Mouse (Mus musculus): ENCODE measurements around the gene Negr1. TPM values are rescaled to one million over a fixed set of nuclear protein-coding genes. Genes with fewer than 3 reads are reported as not detected.

Gene Negr1
- 8.1 TPM for polyA plus RNA-seq (2014; fragmentation: Illumina TruSeq; extraction: RNeasy Lipid Tissue Mini Kit (QIAGEN cat#74804))

DNA sequence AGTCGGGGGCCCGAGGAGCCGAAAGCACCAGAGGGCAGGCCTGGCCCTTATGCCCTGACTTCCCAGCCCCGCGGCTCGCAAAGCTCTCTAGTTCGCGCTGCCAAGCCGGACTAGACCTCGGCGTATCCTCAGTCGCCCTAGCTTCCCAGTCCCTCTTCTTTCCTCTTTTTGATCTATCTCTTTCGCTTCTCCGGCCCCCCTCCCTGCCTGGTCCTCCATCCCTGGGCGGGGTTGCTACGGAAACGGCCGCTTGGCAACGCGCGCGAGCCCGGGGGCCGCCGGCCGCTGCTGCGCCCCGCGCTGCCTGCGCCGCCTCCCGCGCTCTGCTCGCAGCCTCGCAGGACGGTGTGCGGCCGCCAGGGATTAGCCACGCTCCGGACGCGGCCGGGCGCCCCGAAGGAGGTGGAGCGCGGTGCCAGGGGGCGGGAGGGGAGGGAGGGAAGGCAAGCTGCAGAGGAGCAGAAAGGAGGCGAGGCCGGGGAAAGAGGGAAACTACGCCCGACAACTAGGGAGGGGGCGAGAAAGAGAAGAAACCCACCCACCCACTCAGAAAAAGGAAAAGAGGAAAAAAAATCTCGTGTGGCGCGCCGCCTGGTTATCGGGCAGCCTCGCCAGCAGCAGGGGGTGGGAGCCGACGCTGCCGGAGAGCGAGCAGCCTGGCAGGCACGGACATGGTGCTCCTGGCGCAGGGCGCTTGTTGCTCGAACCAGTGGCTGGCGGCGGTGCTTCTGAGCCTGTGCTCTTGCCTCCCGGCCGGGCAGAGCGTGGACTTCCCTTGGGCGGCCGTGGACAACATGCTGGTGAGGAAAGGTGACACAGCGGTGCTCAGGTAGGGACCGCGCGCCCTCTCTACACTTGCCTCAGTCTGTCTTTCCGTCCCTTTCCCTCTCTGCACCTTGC lies at the start of gene Negr1:
Gene Negr1, plus strand, starts transcription at position 271 of the 900 bp plus-strand sequence.

Data from ovary, adult 10 weeks (tissue).